Mouse (Mus musculus) ZHBTc4 (cell line): Measurements from ENCODE around the gene Gm6034.
"Not testable (repeated sequence)": the region's sequence is repeated elsewhere in the genome, so short reads cannot be mapped to it uniquely, and the experiment has no call there.

Source experiments
- DNase-seq: peaks from one replicate; pipeline ENCODE4 v3.0.0-alpha.2; 2011; ENCODE audit warnings: low read depth, low spot score

Gm6034 gene

GRCm38 (mm10) chr17:36022922-36023321, 19.8 kb upstream of the Gm6034 start:
- no peak for DNase-seq

- no peak for DNase-seq
Measured at GRCm38 (mm10) chr17:36023710-36024654, 18.8 kb upstream of the Gm6034 start.

- DNase-seq = peak; percentile 57
Measured at GRCm38 (mm10) chr17:36025197-36025596, 17.6 kb upstream of the Gm6034 start.

- DNase-seq = no peak
Measured at GRCm38 (mm10) chr17:36025901-36026300, 16.9 kb upstream of the Gm6034 start.

- no peak for DNase-seq
Measured at GRCm38 (mm10) chr17:36027663-36028062, 15.1 kb upstream of the Gm6034 start.

GRCm38 (mm10) chr17:36028879-36029619, 13.7 kb upstream of the Gm6034 start:
- DNase-seq = no peak

GRCm38 (mm10) chr17:36030046-36030702, 12.6 kb upstream of the Gm6034 start:
- peak; percentile 45 for DNase-seq

GRCm38 (mm10) chr17:36030703-36031582, 11.8 kb upstream of the Gm6034 start:
- not testable (repeated sequence) for DNase-seq

GRCm38 (mm10) chr17:36031583-36032331, 11.0 kb upstream of the Gm6034 start:
- DNase-seq = peak; percentile 36

GRCm38 (mm10) chr17:36032351-36032875, 10.3 kb upstream of the Gm6034 start, which contains the start of gene H2-T23:
Gene H2-T23 (minus strand): TSS chr17:36032855.
- peak; percentile 56 for DNase-seq

GRCm38 (mm10) chr17:36034524-36034923, 8.2 kb upstream of the Gm6034 start:
- not testable (repeated sequence) for DNase-seq

- DNase-seq = peak; percentile 55
Measured at GRCm38 (mm10) chr17:36035010-36035638, 7.6 kb upstream of the Gm6034 start.

- DNase-seq = not testable (repeated sequence)
Measured at GRCm38 (mm10) chr17:36036126-36036525, 6.6 kb upstream of the Gm6034 start.

- not testable (repeated sequence) for DNase-seq
Measured at GRCm38 (mm10) chr17:36040604-36041003, 2.2 kb upstream of the Gm6034 start.

GRCm38 (mm10) chr17:36042055-36042454, 706 bp upstream of the Gm6034 start:
- DNase-seq = not testable (repeated sequence)

- DNase-seq = no peak
Measured at GRCm38 (mm10) chr17:36043286-36043685, 525 bp downstream of the Gm6034 start.

- peak; percentile 45 for DNase-seq
Measured at GRCm38 (mm10) chr17:36057927-36058326, 15.2 kb downstream of the Gm6034 start.

- DNase-seq = not testable (repeated sequence)
Measured at GRCm38 (mm10) chr17:36058362-36058761, 15.6 kb downstream of the Gm6034 start, which contains the start of gene Gm11127. Gene Gm11127 (minus strand): TSS chr17:36058371.

GRCm38 (mm10) chr17:36060829-36061228, 18.1 kb downstream of the Gm6034 start:
- peak; percentile 92 for DNase-seq
